8 mouse cellular contexts compared by ENCODE assay signal in the genomic region with DNA sequence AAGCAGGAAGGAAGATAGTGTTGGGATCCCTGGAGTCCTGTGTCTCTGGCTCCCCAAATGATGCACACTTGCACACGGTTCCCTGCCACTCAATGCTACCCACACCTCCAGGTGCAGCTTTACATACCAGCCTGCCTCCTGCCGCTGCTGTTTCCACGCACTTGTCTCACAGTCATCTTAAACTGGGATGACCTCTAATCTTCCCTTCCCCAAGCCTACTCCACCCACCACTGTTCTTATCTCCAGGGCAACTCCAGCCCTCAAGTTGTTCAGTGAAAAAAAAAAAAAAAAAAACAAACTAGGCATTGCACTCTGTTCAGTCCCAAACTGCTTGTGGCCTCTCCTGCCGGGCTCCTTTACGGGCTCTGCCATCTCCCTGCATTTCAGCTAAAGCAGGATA. TPM values are rescaled to one million over a fixed set of nuclear protein-coding genes. Genes with fewer than 3 reads are reported as not detected.
DNase-seq lines count a peak whose midpoint lies in the region; ATAC-seq lines count a peak whose summit lies in the region.

A gene (minus strand): TSS at position 14 of the 400 bp plus-strand sequence.

- H3K36me3 ChIP-seq in heart, embryonic 12.5 days = no peaks in the 10 kb centered on the region
- no peaks in the 10 kb centered on the region for H3K36me3 ChIP-seq in limb, embryonic 15.5 days
- H3K36me3 ChIP-seq in stomach, embryonic 15.5 days = no peaks in the 10 kb centered on the region

- peak; percentile 36 for ATAC-seq in common myeloid progenitor, adult 5-6 weeks (replicated peaks; ENCODE audit: low read depth, poor library complexity, severe bottlenecking)
- ATAC-seq in heart, embryonic 12.5 days (ENCODE audit: insufficient number of reproducible peaks, low FRiP score) = 0 out of 2 replicates have a peak, but pooled peaks have one; percentile 24
- ATAC-seq in limb, embryonic 15.5 days (ENCODE audit: insufficient number of reproducible peaks, low FRiP score, low TSS enrichment, low read depth) = no peak
- ATAC-seq in stomach, embryonic 15.5 days (ENCODE audit: insufficient read depth, low FRiP score, low read depth) = no peak

- H3K4me3 ChIP-seq in heart, embryonic 12.5 days = peak within 1 kb of the TSS; percentile 16; the same call in 1 of the 2 replicates
- H3K4me3 ChIP-seq in limb, embryonic 15.5 days = no peak within 1 kb of the TSS
- no peak within 1 kb of the TSS for H3K4me3 ChIP-seq in stomach, embryonic 15.5 days (replicated peaks)

- no peak within 1 kb of the TSS for H3K4me2 ChIP-seq in heart, embryonic 12.5 days
- H3K4me2 ChIP-seq in limb, embryonic 15.5 days = no peak within 1 kb of the TSS
- no peak within 1 kb of the TSS for H3K4me2 ChIP-seq in stomach, embryonic 15.5 days

- peak; percentile 28 for DNase-seq in spleen, adult 12 weeks (ENCODE audit: low spot score)
- DNase-seq in spleen, postnatal 10 days (ENCODE audit: low spot score in 2 of 2) = no peak
- no peak for DNase-seq in cerebellum, postnatal 14 days
- no peak for DNase-seq in urinary bladder, postnatal 36 days (ENCODE audit: low spot score in 2 of 2)

- no peaks in the 10 kb centered on the region for H3K27me3 ChIP-seq in heart, embryonic 12.5 days (replicated peaks)
- H3K27me3 ChIP-seq in limb, embryonic 15.5 days = no peaks in the 10 kb centered on the region
- H3K27me3 ChIP-seq in stomach, embryonic 15.5 days (replicated peaks) = no peaks in the 10 kb centered on the region

- peaks cover 5% of the 10 kb centered on the region; the same call in 1 of the 2 replicates for H3K4me1 ChIP-seq in heart, embryonic 12.5 days (replicated peaks)
- H3K4me1 ChIP-seq in limb, embryonic 15.5 days = peaks cover 5% of the 10 kb centered on the region; the same call in 1 of the 2 replicates
- peaks cover 3% of the 10 kb centered on the region; the same call in 1 of the 2 replicates for H3K4me1 ChIP-seq in stomach, embryonic 15.5 days

- no peaks in the 10 kb centered on the region for H3K9me3 ChIP-seq in heart, embryonic 12.5 days (replicated peaks)
- no peaks in the 10 kb centered on the region for H3K9me3 ChIP-seq in limb, embryonic 15.5 days
- H3K9me3 ChIP-seq in stomach, embryonic 15.5 days = no peaks in the 10 kb centered on the region

- 36% methylated on average over 5 of the region's 5 CpGs for WGBS in heart, embryonic 12.5 days
- WGBS in limb, embryonic 15.5 days = 74% methylated on average over 5 of the region's 5 CpGs
- WGBS in stomach, embryonic 15.5 days = 58% methylated on average over 5 of the region's 5 CpGs

- no peak within 1 kb of the TSS for H3K27ac ChIP-seq in heart, embryonic 12.5 days (ENCODE audit: poor library complexity, severe bottlenecking)
- no peak within 1 kb of the TSS for H3K27ac ChIP-seq in limb, embryonic 15.5 days
- H3K27ac ChIP-seq in stomach, embryonic 15.5 days = no peak within 1 kb of the TSS

- no peak within 1 kb of the TSS for H3K9ac ChIP-seq in heart, embryonic 12.5 days
- H3K9ac ChIP-seq in limb, embryonic 15.5 days = no peak within 1 kb of the TSS
- H3K9ac ChIP-seq in stomach, embryonic 15.5 days = no peak within 1 kb of the TSS

RNA-seq across cellular contexts. Expression of the gene that starts here (rescaled TPM):
- 18.6 and 28.1 TPM in 2 replicates for total RNA-seq in common myeloid progenitor, adult 5-6 weeks (2017)
- 12.4 and 13.6 TPM in 2 replicates for polyA plus RNA-seq in heart, embryonic 12.5 days (2016; fragmentation: Nextera tagmentation; extraction: Ambion mirVana)
- polyA plus RNA-seq in limb, embryonic 15.5 days (2015; fragmentation: Nextera tagmentation; extraction: Ambion mirVana) = 11.2 and 13.3 TPM in 2 replicates
- polyA plus RNA-seq in stomach, embryonic 15.5 days (2015; fragmentation: Nextera tagmentation; extraction: Ambion mirVana) = 13.7 and 16.8 TPM in 2 replicates

Comparison
In these comparisons a context has a peak if more than half of its experiments do, and no peak if none do; other contexts are left out.
1. ATAC-seq: peak in common myeloid progenitor, adult 5-6 weeks (single experiment) and heart, embryonic 12.5 days (single experiment); none in limb, embryonic 15.5 days (single experiment) and stomach, embryonic 15.5 days (single experiment).